ENCODE assay signal across 9 mouse cellular contexts in genomic region chr17:29795050-29795770, GRCm38 (mm10).
A peak's percentile ranks its signal among the peaks of the same experiment; 100 is the strongest.
DNase-seq lines count a peak whose midpoint lies in the region; ATAC-seq and TF ChIP-seq lines count a peak whose summit lies in the region.
"Had no signal": no experiment of that assay in that cellular context is flagged by ENCODE, and none has a peak within 500 bp of the region (broad histone marks: within the 10 kb centered on the region; RNA-seq: fewer than 3 reads in every experiment).

No protein-coding gene starts in this region.

- H3K9me3 ChIP-seq in kidney, embryonic 16.5 days (ENCODE audit: low read length): no peaks in the 10 kb centered on the region

- no peak for TF ChIP-seq CTCF in layer of hippocampus, adult 2 months (conservative IDR thresholded peaks at IDR 0.05)
- TF ChIP-seq CTCF in olfactory bulb, adult 2 months (IDR thresholded peaks at IDR 0.05; ENCODE audit: insufficient read depth, low read depth, low read length): no peak

- TF ChIP-seq POLR2A in olfactory bulb, adult 2 months (IDR thresholded peaks at IDR 0.05; ENCODE audit: insufficient read depth, low read depth, low read length): no peak

- peak; percentile 49; the same call in 1 of the 2 replicates for ATAC-seq in kidney, embryonic 16.5 days (ENCODE audit: low FRiP score, low TSS enrichment)
- ATAC-seq: Patski had no signal

- no peak overlapping the region for H3K27ac ChIP-seq in kidney, embryonic 16.5 days (ENCODE audit: low read length)
- peak overlapping the region; percentile 91 for H3K27ac ChIP-seq in layer of hippocampus, adult 2 months
- peak overlapping the region; percentile 41 for H3K27ac ChIP-seq in olfactory bulb, adult 2 months (ENCODE audit: insufficient read depth, low read depth, low read length)

- H3K27me3 ChIP-seq in kidney, embryonic 16.5 days (ENCODE audit: insufficient read depth, low read length): peaks cover 17% of the 10 kb centered on the region; the same call in 1 of the 2 replicates

- intact Hi-C loops in gastrocnemius, postnatal 14 days (cut with DNase I; ENCODE audit: low total_unique reads): no loop called here

- peak overlapping the region; percentile 16; the same call in 1 of the 2 replicates for H3K4me3 ChIP-seq in kidney, embryonic 16.5 days (ENCODE audit: low read length)
- H3K4me3 ChIP-seq in layer of hippocampus, adult 2 months: peak overlapping the region; percentile 20
- H3K4me3 ChIP-seq in olfactory bulb, adult 2 months (ENCODE audit: insufficient read depth, low read depth, low read length): peak overlapping the region; percentile 1

- H3K36me3 ChIP-seq in kidney, embryonic 16.5 days (ENCODE audit: insufficient read depth, low read length): no peaks in the 10 kb centered on the region

- no peak for DNase-seq in kidney, postnatal 10 days
- DNase-seq in embryo, embryonic 11.5 days (ENCODE audit: low read depth, low spot score): peak; percentile 36
- peak; percentile 41 to 55 for DNase-seq in layer of hippocampus, adult 2 months (ENCODE audit: low spot score in 2 of 2)
- DNase-seq in ovary, postnatal 14 days (ENCODE audit: low spot score): no peak
- no peak for DNase-seq in cerebellum, postnatal 25 days
- DNase-seq in gastrocnemius, postnatal 14 days: no peak

- H3K4me1 ChIP-seq in kidney, embryonic 16.5 days (ENCODE audit: insufficient read depth, low read length): peaks cover 7% of the 10 kb centered on the region; the same call in 1 of the 2 replicates
- H3K4me1 ChIP-seq in olfactory bulb, adult 2 months (ENCODE audit: control insufficient read depth, insufficient read depth, low read length): peaks cover 24% of the 10 kb centered on the region

- WGBS in kidney, embryonic 16.5 days: 6% methylated on average over 22 of the region's 23 CpGs
- WGBS in olfactory bulb, adult 2 months: 4% methylated on average over 23 of the region's 23 CpGs

- H3K4me2 ChIP-seq in kidney, embryonic 16.5 days (replicated peaks; ENCODE audit: low read depth, low read length): peak overlapping the region; percentile 48

- peak overlapping the region; percentile 29; the same call in 1 of the 2 replicates for H3K9ac ChIP-seq in kidney, embryonic 16.5 days (replicated peaks; ENCODE audit: low read length)

Comparison
In these comparisons a context has a peak if more than half of its experiments do, and no peak if none do; other contexts are left out.
1. DNase-seq: peak in embryo, embryonic 11.5 days (single experiment) and layer of hippocampus, adult 2 months (2 of 2); none in kidney, postnatal 10 days (single experiment), ovary, postnatal 14 days (single experiment), cerebellum, postnatal 25 days (0 of 2) and gastrocnemius, postnatal 14 days (single experiment).
2. Peak in every context shown above with its lines, with median percentiles within 50 percentile points of each other: H3K4me3 ChIP-seq.